Mouse (Mus musculus) forebrain, postnatal 0 days (tissue): ENCODE results near the gene Otub2. TPM values are rescaled to one million over a fixed set of nuclear protein-coding genes. Genes with fewer than 3 reads are reported as not detected.
"Not testable (repeated sequence)": the region's sequence is repeated elsewhere in the genome, so short reads cannot be mapped to it uniquely, and the experiment has no call there.

Experiments
- ATAC-seq: fragments of 200-750 bp; cut with Nextera tagmentation; 2 replicates; pipeline ENCODE4 v1.8.0; 2017; ENCODE audit warnings: mild to moderate bottlenecking, moderate library complexity
- DNase-seq: peaks from one replicate; pipeline ENCODE4 v3.0.0-alpha.2; 2015
- H3K27ac ChIP-seq: fragments of 300-500 bp; sonication (generic); 2 replicates; pipeline ENCODE4 v1.5.1; 2014; ENCODE audit warnings: low read depth, mild to moderate bottlenecking, antibody characterized with exemption, low read length, moderate library complexity, mixed read lengths
- H3K27me3 ChIP-seq: fragments of 300-500 bp; sonication (generic); 2 replicates; pipeline ENCODE4 v1.6.1; 2014; ENCODE audit warnings: mild to moderate bottlenecking, low read length, mixed read lengths; ENCODE audit not compliant: insufficient read depth
- H3K36me3 ChIP-seq: fragments of 300-500 bp; sonication (generic); 2 replicates; pipeline ENCODE4 v1.6.1; 2014; ENCODE audit warnings: mild to moderate bottlenecking, moderate library complexity; ENCODE audit not compliant: insufficient read depth
- H3K4me1 ChIP-seq: fragments of 300-500 bp; sonication (generic); 2 replicates; pipeline ENCODE4 v1.6.1; 2014; ENCODE audit warnings: antibody characterized with exemption; ENCODE audit not compliant: insufficient read depth
- H3K4me2 ChIP-seq: fragments of 300-500 bp; sonication (generic); 2 replicates; pipeline ENCODE4 v1.6.1; 2014; ENCODE audit warnings: low read depth, mild to moderate bottlenecking, moderate library complexity
- H3K4me3 ChIP-seq: fragments of 300-500 bp; sonication (generic); 2 replicates; pipeline ENCODE4 v1.5.1; 2014; ENCODE audit warnings: low read depth, low read length, mixed read lengths
- H3K9ac ChIP-seq: fragments of 300-500 bp; sonication (generic); 2 replicates; pipeline ENCODE4 v1.6.1; 2014; ENCODE audit warnings: mild to moderate bottlenecking
- H3K9me3 ChIP-seq: fragments of 300-500 bp; sonication (generic); 2 replicates; pipeline ENCODE4 v1.6.1; 2016; ENCODE audit warnings: low read length
- CTCF ChIP-seq: sonication (generic); IDR thresholded peaks from 2 replicates; pipeline ENCODE4 v1.5.1; 2016; ENCODE audit warnings: antibody characterized with exemption, control low read depth, low read depth
- WGBS: fragments of 180-500 bp; shearing (Covaris S2); extraction: QIAGEN DNeasy Blood & Tissue Kit; methylation state at CpG from one replicate; pipeline ENCODE4 v1.1.7; 2014; 5-methylcytosine and 5-hydroxymethylcytosine counted together
- polyA plus RNA-seq: library from polyadenylated mRNA; unstranded; fragments of >200 nt; fragmentation: Nextera tagmentation; extraction: Ambion mirVana; gene quantifications from 2 replicates; pipeline ENCODE4 v1.2.1, GENCODE M21; 2015
- total RNA-seq: library from RNA; depleted of rRNA; stranded (reverse); fragments of >200 nt; gene quantifications from 2 replicates; pipeline ENCODE4 v1.2.3, GENCODE M21; 2014; rRNA removed

Otub2 gene
- total and polyA plus RNA-seq, 2 experiments from 2014 or later: 21.3 to 26.5 TPM

GRCm38 (mm10) chr12:103437601-103438000 lies 49.1 kb downstream of the Otub2 start:
- 88% methylated on average over 1 of the region's 1 CpGs for WGBS
- Histone ChIP-seq H3K27me3 (no peaks in the 10 kb centered on the region), H3K9me3 (no peaks in the 10 kb centered on the region), H3K27ac (no peak overlapping the region), H3K36me3 (no peaks in the 10 kb centered on the region), H3K4me2 (no peak overlapping the region), H3K4me3 (no peak overlapping the region), H3K9ac (no peak overlapping the region), H3K4me1 (no peaks in the 10 kb centered on the region)
- DNase-seq: no peak
- no peak for ATAC-seq
- TF ChIP-seq CTCF: no peak

GRCm38 (mm10) chr12:103443524-103443923 lies 55.0 kb downstream of the Otub2 start, which contains the start of gene Ifi27l2a:
TSS of gene Ifi27l2a (minus strand) at chr12:103443680.
- Histone ChIP-seq H3K4me1 (no peaks in the 10 kb centered on the region), H3K9ac (no peak within 1 kb of the TSS), H3K4me2 (no peak within 1 kb of the TSS), H3K27me3 (no peaks in the 10 kb centered on the region), H3K9me3 (no peaks in the 10 kb centered on the region), H3K27ac (no peak within 1 kb of the TSS), H3K4me3 (no peak within 1 kb of the TSS), H3K36me3 (no peaks in the 10 kb centered on the region)
- TF ChIP-seq CTCF: no peak
- no peak for ATAC-seq
- 63% methylated on average over 3 of the region's 3 CpGs for WGBS
- no peak for DNase-seq

- H3K9me3 ChIP-seq: not testable (repeated sequence)
These were observed 55.8 kb downstream of the Otub2 start for GRCm38 (mm10) chr12:103444261-103444660.

GRCm38 (mm10) chr12:103445060-103445459 lies 56.6 kb downstream of the Otub2 start:
- TF ChIP-seq CTCF: no peak
- H3K4me3 ChIP-seq: no peak overlapping the region
- no peaks in the 10 kb centered on the region for H3K4me1 ChIP-seq
- H3K27me3 ChIP-seq: no peaks in the 10 kb centered on the region
- no peak overlapping the region for H3K4me2 ChIP-seq
- 63% methylated on average over 3 of the region's 3 CpGs for WGBS
- H3K9me3 ChIP-seq: no peaks in the 10 kb centered on the region
- DNase-seq (no peak), ATAC-seq (no peak)
- no peak overlapping the region for H3K9ac ChIP-seq
- no peak overlapping the region for H3K27ac ChIP-seq
- H3K36me3 ChIP-seq: no peaks in the 10 kb centered on the region

More at GRCm38 (mm10) chr12:103444261-103444660, 55.8 kb downstream of the Otub2 start:
- H3K4me1 ChIP-seq, H3K36me3 ChIP-seq, H3K9ac ChIP-seq, H3K4me2 ChIP-seq, H3K27me3 ChIP-seq, ATAC-seq, H3K4me3 ChIP-seq, DNase-seq, H3K27ac ChIP-seq: not testable (repeated sequence)
- whole genome bisulfite sequencing: 52% methylated on average over 6 of the region's 7 CpGs

GRCm38 (mm10) chr12:103453361-103453760 lies 64.9 kb downstream of the Otub2 start:
- no peak overlapping the region for H3K27ac ChIP-seq
- no peaks in the 10 kb centered on the region for H3K9me3 ChIP-seq
- H3K36me3 ChIP-seq: no peaks in the 10 kb centered on the region
- no peaks in the 10 kb centered on the region for H3K27me3 ChIP-seq
- no peak overlapping the region for H3K9ac ChIP-seq
- H3K4me3 ChIP-seq: no peak overlapping the region
- H3K4me1 ChIP-seq: no peaks in the 10 kb centered on the region
- DNase-seq: no peak
- no peak for TF ChIP-seq CTCF
- ATAC-seq: no peak
- H3K4me2 ChIP-seq: no peak overlapping the region

Other genes with a start within 250 kb of the Otub2 start
- gene Prima1, start 146.5 kb upstream of the Otub2 start, total RNA-seq: 0.67 and 1.5 TPM in 2 replicates
- 0.69 and 0.72 TPM in 2 replicates for gene Prima1, start 146.5 kb upstream of the Otub2 start, polyA plus RNA-seq
- gene Fam181a, start 77.7 kb upstream of the Otub2 start, total RNA-seq: 10.0 and 10.7 TPM in 2 replicates
- 6.9 and 9.1 TPM in 2 replicates for gene Fam181a, start 77.7 kb upstream of the Otub2 start, polyA plus RNA-seq
- 1.6 and 2.1 TPM in 2 replicates for gene Asb2, start 32.7 kb upstream of the Otub2 start, total RNA-seq
- gene Asb2, start 32.7 kb upstream of the Otub2 start, polyA plus RNA-seq: 1.5 and 1.6 TPM in 2 replicates
- gene 9330161L09Rik, start 19.1 kb downstream of the Otub2 start, total RNA-seq: 5.1 and 11.8 TPM in 2 replicates
- 0.82 and 1.3 TPM in 2 replicates for gene 9330161L09Rik, start 19.1 kb downstream of the Otub2 start, polyA plus RNA-seq
- 140 and 175 TPM in 2 replicates for gene Ddx24, start 37.1 kb downstream of the Otub2 start, total RNA-seq
- gene Ddx24, start 37.1 kb downstream of the Otub2 start, polyA plus RNA-seq: 169 and 173 TPM in 2 replicates
- gene Ifi27, start 45.5 kb downstream of the Otub2 start, total RNA-seq: 13.2 and 19.1 TPM in 2 replicates
- gene Ifi27, start 45.5 kb downstream of the Otub2 start, polyA plus RNA-seq: 22.1 and 26.5 TPM in 2 replicates
- gene Ifi27l2a, start 55.0 kb downstream of the Otub2 start, total RNA-seq: 7.8 and 9.4 TPM in 2 replicates
- 10.2 and 16.4 TPM in 2 replicates for gene Ifi27l2a, start 55.0 kb downstream of the Otub2 start, polyA plus RNA-seq
- gene Ifi27l2b, start 68.5 kb downstream of the Otub2 start, total RNA-seq: not detected in 2 replicates
- gene Ifi27l2b, start 68.5 kb downstream of the Otub2 start, polyA plus RNA-seq: not detected in 2 replicates
- 9.9 and 12.4 TPM in 2 replicates for gene Ppp4r4, start 143.6 kb downstream of the Otub2 start, total RNA-seq
- gene Ppp4r4, start 143.6 kb downstream of the Otub2 start, polyA plus RNA-seq: 1.6 and 3.4 TPM in 2 replicates
- gene Serpina10, start 242.8 kb downstream of the Otub2 start, total RNA-seq: not detected in 2 replicates
- 0.04 TPM in 1 of 2 replicates, not detected in the other for gene Serpina10, start 242.8 kb downstream of the Otub2 start, polyA plus RNA-seq